Mouse (Mus musculus) heart, postnatal 0 days (tissue): ENCODE results near the gene Suox. TPM values are rescaled to one million over a fixed set of nuclear protein-coding genes. Genes with fewer than 3 reads are reported as not detected.
"Not testable (repeated sequence)": the region's sequence is repeated elsewhere in the genome, so short reads cannot be mapped to it uniquely, and the experiment has no call there.

Source experiments
- ATAC-seq: fragments of 200-750 bp; cut with Nextera tagmentation; 2 replicates; pipeline ENCODE4 v1.8.0; 2017; ENCODE audit warnings: low read depth, moderate number of reproducible peaks, moderate library complexity; ENCODE audit not compliant: insufficient read depth
- DNase-seq: peaks from one replicate; pipeline ENCODE4 v3.0.0-alpha.2; 2016; ENCODE audit warnings: low spot score
- H3K27ac ChIP-seq: fragments of 300-500 bp; sonication (generic); 2 replicates; pipeline ENCODE4 v1.5.1; 2014; ENCODE audit warnings: low read depth, mild to moderate bottlenecking
- H3K27me3 ChIP-seq: fragments of 300-500 bp; sonication (generic); 2 replicates; pipeline ENCODE4 v1.6.1; 2014; ENCODE audit warnings: low read length, mixed read lengths; ENCODE audit not compliant: control insufficient read depth, insufficient read depth
- H3K36me3 ChIP-seq: fragments of 300-500 bp; sonication (generic); replicated peaks from 2 replicates; pipeline ENCODE4 v1.6.1; 2014; ENCODE audit warnings: low read length, mixed read lengths; ENCODE audit not compliant: control insufficient read depth, insufficient read depth
- H3K4me1 ChIP-seq: fragments of 300-500 bp; sonication (generic); 2 replicates; pipeline ENCODE4 v1.6.1; 2014; ENCODE audit warnings: antibody characterized with exemption; ENCODE audit not compliant: control insufficient read depth, insufficient read depth
- H3K4me2 ChIP-seq: fragments of 300-500 bp; sonication (generic); 2 replicates; pipeline ENCODE4 v1.6.1; 2014; ENCODE audit warnings: low read depth, mild to moderate bottlenecking, low read length, moderate library complexity
- H3K4me3 ChIP-seq: fragments of 300-500 bp; sonication (generic); 2 replicates; pipeline ENCODE4 v1.5.1; 2014; ENCODE audit warnings: low read depth, low read length
- H3K9ac ChIP-seq: fragments of 300-500 bp; sonication (generic); replicated peaks from 2 replicates; pipeline ENCODE4 v1.6.1; 2014; ENCODE audit warnings: low read depth, low read length, mixed read lengths
- H3K9me3 ChIP-seq: fragments of 300-500 bp; sonication (generic); replicated peaks from 2 replicates; pipeline ENCODE4 v1.6.1; 2016; ENCODE audit warnings: low read length; ENCODE audit not compliant: control insufficient read depth
- CTCF ChIP-seq: IDR thresholded peaks from 2 replicates; pipeline ENCODE4 v1.5.1; 2016; ENCODE audit warnings: antibody characterized with exemption, control low read depth, low read depth
- EP300 ChIP-seq: IDR thresholded peaks from 2 replicates; pipeline ENCODE4 v1.6.1; 2016; ENCODE audit warnings: antibody characterized with exemption, low read depth
- WGBS: fragments of 180-500 bp; shearing (Covaris S2); extraction: QIAGEN DNeasy Blood & Tissue Kit; methylation state at CpG from one replicate; pipeline ENCODE4 v1.1.7; 2014; 5-methylcytosine and 5-hydroxymethylcytosine counted together
- polyA plus RNA-seq: library from polyadenylated mRNA; unstranded; fragments of >200 nt; fragmentation: Nextera tagmentation; extraction: Ambion mirVana; gene quantifications from 2 replicates; pipeline ENCODE4 v1.2.1, GENCODE M21; 2015
- total RNA-seq: library from RNA; depleted of rRNA; stranded (reverse); fragments of >200 nt; gene quantifications from 2 replicates; pipeline ENCODE4 v1.2.3, GENCODE M21; 2014; ENCODE audit warnings: low replicate concordance; rRNA removed

Gene Suox
- total RNA-seq (17.2 and 21.4 TPM in 2 replicates), polyA plus RNA-seq (11.9 and 12.5 TPM in 2 replicates)

GRCm38 (mm10) chr10:128673763-128674468 lies at the start of gene Suox:
TSS of gene Suox (minus strand) at chr10:128674073.
- H3K27me3 ChIP-seq, result no peaks in the 10 kb centered on the region
- peak; percentile 94 for ATAC-seq
- no peak for TF ChIP-seq EP300
- no peak for TF ChIP-seq CTCF
- DNase-seq, result peak; percentile 76
- WGBS, result under 1% methylated on average over 60 of the region's 60 CpGs
- no peaks in the 10 kb centered on the region for H3K36me3 ChIP-seq
- H3K4me3 ChIP-seq, result peak within 1 kb of the TSS; percentile 74
- H3K27ac ChIP-seq, result peak within 1 kb of the TSS; percentile 66
- H3K4me1 ChIP-seq, result no peaks in the 10 kb centered on the region
- no peaks in the 10 kb centered on the region for H3K9me3 ChIP-seq
- peak within 1 kb of the TSS; percentile 47; the same call in 1 of the 2 replicates for H3K9ac ChIP-seq
- H3K4me2 ChIP-seq, result peak within 1 kb of the TSS; percentile 83

- DNase-seq, result no peak
- TF ChIP-seq CTCF, result no peak
- TF ChIP-seq EP300, result no peak
- 80% methylated on average over 19 of the region's 19 CpGs for WGBS
- Histone ChIP-seq H3K4me1 (no peaks in the 10 kb centered on the region), H3K27ac (no peak overlapping the region), H3K4me3 (no peak overlapping the region), H3K9ac (no peak overlapping the region), H3K27me3 (no peaks in the 10 kb centered on the region), H3K4me2 (no peak overlapping the region), H3K36me3 (no peaks in the 10 kb centered on the region), H3K9me3 (no peaks in the 10 kb centered on the region)
- ATAC-seq, result no peak
Observed at GRCm38 (mm10) chr10:128715559-128716537, 42.0 kb upstream of the Suox start.

- not testable (repeated sequence) for DNase-seq, H3K9ac ChIP-seq, ATAC-seq, H3K27me3 ChIP-seq, H3K4me2 ChIP-seq, H3K4me3 ChIP-seq, H3K36me3 ChIP-seq, H3K27ac ChIP-seq, H3K9me3 ChIP-seq, H3K4me1 ChIP-seq
- 90% methylated on average over 7 of the region's 7 CpGs for WGBS
Observed at GRCm38 (mm10) chr10:128711318-128711717, 37.4 kb upstream of the Suox start.

GRCm38 (mm10) chr10:128705317-128705693 lies 31.4 kb upstream of the Suox start:
- Histone ChIP-seq H3K4me2 (peak overlapping the region; percentile 68), H3K27ac (peak overlapping the region; percentile 93), H3K27me3 (no peaks in the 10 kb centered on the region), H3K36me3 (peaks cover 11% of the 10 kb centered on the region), H3K9ac (peak overlapping the region; percentile 63), H3K4me1 (peaks cover 8% of the 10 kb centered on the region; the same call in 1 of the 2 replicates), H3K9me3 (no peaks in the 10 kb centered on the region), H3K4me3 (peak overlapping the region; percentile 78)
- WGBS, result 11% methylated on average over 11 of the region's 11 CpGs
- TF ChIP-seq CTCF, result no peak
- no peak for TF ChIP-seq EP300
- ATAC-seq (no peak), DNase-seq (peak; percentile 25)

GRCm38 (mm10) chr10:128704491-128705316 lies 30.8 kb upstream of the Suox start, which contains the start of gene Cdk2:
TSS of gene Cdk2 (minus strand) at chr10:128705031.
- Histone ChIP-seq H3K36me3 (peaks cover 16% of the 10 kb centered on the region), H3K4me1 (peaks cover 8% of the 10 kb centered on the region; the same call in 1 of the 2 replicates), H3K4me2 (peak within 1 kb of the TSS; percentile 68), H3K27me3 (no peaks in the 10 kb centered on the region), H3K9me3 (no peaks in the 10 kb centered on the region), H3K9ac (peak within 1 kb of the TSS; percentile 63), H3K27ac (peak within 1 kb of the TSS; percentile 93), H3K4me3 (peak within 1 kb of the TSS; percentile 78)
- ATAC-seq, result peak; percentile 95
- WGBS, result under 1% methylated on average over 62 of the region's 62 CpGs
- no peak for TF ChIP-seq CTCF
- no peak for TF ChIP-seq EP300
- peak; percentile 92 for DNase-seq
